Mouse (Mus musculus): ENCODE results near the gene 1110051M20Rik. TPM values are rescaled to one million over a fixed set of nuclear protein-coding genes. Genes with fewer than 3 reads are reported as not detected.

The 1110051M20Rik gene
- total and polyA plus RNA-seq, 3 experiments = 0.05 to 0.76 TPM; not detected in 1

GRCm38 (mm10) chr2:91305926-91306325 is 138.6 kb downstream of the 1110051M20Rik start:
- ATAC-seq (ENCODE audit: extremely low read depth, insufficient number of reproducible peaks, low FRiP score, poor library complexity, severe bottlenecking) (no peak), DNase-seq (ENCODE audit: low spot score) (no peak)
- H3K36me3 ChIP-seq (replicated peaks) = no peaks in the 10 kb centered on the region

GRCm38 (mm10) chr2:91302845-91303244 is 141.7 kb downstream of the 1110051M20Rik start:
- peaks cover 25% of the 10 kb centered on the region for H3K27me3 ChIP-seq (ENCODE audit: insufficient read depth, low read length)
- H3K4me3 ChIP-seq (ENCODE audit: low read depth, low read length) = no peak overlapping the region
- ATAC-seq (ENCODE audit: extremely low read depth, insufficient number of reproducible peaks, low FRiP score, poor library complexity, severe bottlenecking) (no peak), DNase-seq (ENCODE audit: low spot score) (no peak)
- no peaks in the 10 kb centered on the region for H3K9me3 ChIP-seq (replicated peaks)
- no peaks in the 10 kb centered on the region for H3K36me3 ChIP-seq (replicated peaks)
- H3K4me1 ChIP-seq (ENCODE audit: insufficient read depth, low read depth, low read length) = peaks cover 4% of the 10 kb centered on the region; the same call in 1 of the 2 replicates
- no peak for TF ChIP-seq GATA2 (IDR thresholded peaks at IDR 0.05; ENCODE audit: borderline replicate concordance, low read depth, low read length)
- TF ChIP-seq POLR2AphosphoS5 (IDR thresholded peaks at IDR 0.05; ENCODE audit: insufficient replicate concordance, low read depth, low read length) = no peak
- no peak for TF ChIP-seq CTCF (IDR thresholded peaks at IDR 0.05; ENCODE audit: low read depth, low read length)
- no peak for TF ChIP-seq GATA1 (IDR thresholded peaks at IDR 0.05; ENCODE audit: borderline replicate concordance, low read length)
- TF ChIP-seq TAL1 (conservative IDR thresholded peaks at IDR 0.05; ENCODE audit: low read depth, low read length) = no peak

More at GRCm38 (mm10) chr2:91305926-91306325, 138.6 kb downstream of the 1110051M20Rik start:
- Histone ChIP-seq H3K27me3 (ENCODE audit: insufficient read depth, low read length) (peaks cover 26% of the 10 kb centered on the region), H3K4me3 (ENCODE audit: low read depth, low read length) (no peak overlapping the region), H3K4me1 (ENCODE audit: insufficient read depth, low read depth, low read length) (peaks cover 4% of the 10 kb centered on the region; the same call in 1 of the 2 replicates), H3K9me3 (replicated peaks) (no peaks in the 10 kb centered on the region)
- no peak for TF ChIP-seq TAL1 (conservative IDR thresholded peaks at IDR 0.05; ENCODE audit: low read depth, low read length)
- TF ChIP-seq GATA1 (IDR thresholded peaks at IDR 0.05; ENCODE audit: borderline replicate concordance, low read length) = no peak
- TF ChIP-seq GATA2 (IDR thresholded peaks at IDR 0.05; ENCODE audit: borderline replicate concordance, low read depth, low read length) = no peak
- no peak for TF ChIP-seq POLR2AphosphoS5 (IDR thresholded peaks at IDR 0.05; ENCODE audit: insufficient replicate concordance, low read depth, low read length)
- TF ChIP-seq CTCF (IDR thresholded peaks at IDR 0.05; ENCODE audit: low read depth, low read length) = no peak

GRCm38 (mm10) chr2:91301836-91302235 is 142.7 kb downstream of the 1110051M20Rik start:
- no peak for ATAC-seq (ENCODE audit: extremely low read depth, insufficient number of reproducible peaks, low FRiP score, poor library complexity, severe bottlenecking)
- no peak for TF ChIP-seq CTCF (IDR thresholded peaks at IDR 0.05; ENCODE audit: low read depth, low read length)
- no peak for TF ChIP-seq POLR2AphosphoS5 (IDR thresholded peaks at IDR 0.05; ENCODE audit: insufficient replicate concordance, low read depth, low read length)
- no peak for TF ChIP-seq GATA1 (IDR thresholded peaks at IDR 0.05; ENCODE audit: borderline replicate concordance, low read length)
- TF ChIP-seq GATA2 (IDR thresholded peaks at IDR 0.05; ENCODE audit: borderline replicate concordance, low read depth, low read length) = no peak
- no peak for TF ChIP-seq TAL1 (conservative IDR thresholded peaks at IDR 0.05; ENCODE audit: low read depth, low read length)
- no peaks in the 10 kb centered on the region for H3K9me3 ChIP-seq (replicated peaks)

GRCm38 (mm10) chr2:91300784-91301183 is 143.7 kb downstream of the 1110051M20Rik start:
- TF ChIP-seq GATA2 (IDR thresholded peaks at IDR 0.05; ENCODE audit: borderline replicate concordance, low read depth, low read length) (no peak), TAL1 (conservative IDR thresholded peaks at IDR 0.05; ENCODE audit: low read depth, low read length) (no peak), CTCF (IDR thresholded peaks at IDR 0.05; ENCODE audit: low read depth, low read length) (no peak), GATA1 (IDR thresholded peaks at IDR 0.05; ENCODE audit: borderline replicate concordance, low read length) (no peak), POLR2AphosphoS5 (IDR thresholded peaks at IDR 0.05; ENCODE audit: insufficient replicate concordance, low read depth, low read length) (no peak)
- ATAC-seq (ENCODE audit: extremely low read depth, insufficient number of reproducible peaks, low FRiP score, poor library complexity, severe bottlenecking) (no peak), DNase-seq (ENCODE audit: low spot score) (no peak)
- Histone ChIP-seq H3K4me1 (ENCODE audit: insufficient read depth, low read depth, low read length) (peaks cover 4% of the 10 kb centered on the region; the same call in 1 of the 2 replicates), H3K27me3 (ENCODE audit: insufficient read depth, low read length) (peaks cover 20% of the 10 kb centered on the region), H3K4me3 (ENCODE audit: low read depth, low read length) (no peak overlapping the region), H3K36me3 (replicated peaks) (no peaks in the 10 kb centered on the region), H3K9me3 (replicated peaks) (no peaks in the 10 kb centered on the region)

More at GRCm38 (mm10) chr2:91301836-91302235, 142.7 kb downstream of the 1110051M20Rik start:
- no peak overlapping the region for H3K4me3 ChIP-seq (ENCODE audit: low read depth, low read length)
- H3K27me3 ChIP-seq (ENCODE audit: insufficient read depth, low read length) = peaks cover 20% of the 10 kb centered on the region
- H3K36me3 ChIP-seq (replicated peaks) = no peaks in the 10 kb centered on the region
- DNase-seq (ENCODE audit: low spot score) = no peak
- peaks cover 4% of the 10 kb centered on the region; the same call in 1 of the 2 replicates for H3K4me1 ChIP-seq (ENCODE audit: insufficient read depth, low read depth, low read length)

GRCm38 (mm10) chr2:91299156-91299555 is 145.3 kb downstream of the 1110051M20Rik start:
- DNase-seq (ENCODE audit: low spot score) = no peak
- ATAC-seq (ENCODE audit: extremely low read depth, insufficient number of reproducible peaks, low FRiP score, poor library complexity, severe bottlenecking) = no peak
- TF ChIP-seq CTCF (IDR thresholded peaks at IDR 0.05; ENCODE audit: low read depth, low read length) (no peak), POLR2AphosphoS5 (IDR thresholded peaks at IDR 0.05; ENCODE audit: insufficient replicate concordance, low read depth, low read length) (no peak), TAL1 (conservative IDR thresholded peaks at IDR 0.05; ENCODE audit: low read depth, low read length) (no peak), GATA2 (IDR thresholded peaks at IDR 0.05; ENCODE audit: borderline replicate concordance, low read depth, low read length) (no peak), GATA1 (IDR thresholded peaks at IDR 0.05; ENCODE audit: borderline replicate concordance, low read length) (no peak)
- Histone ChIP-seq H3K36me3 (replicated peaks) (no peaks in the 10 kb centered on the region), H3K4me1 (ENCODE audit: insufficient read depth, low read depth, low read length) (peaks cover 4% of the 10 kb centered on the region; the same call in 1 of the 2 replicates), H3K27me3 (ENCODE audit: insufficient read depth, low read length) (peaks cover 12% of the 10 kb centered on the region), H3K4me3 (ENCODE audit: low read depth, low read length) (no peak overlapping the region), H3K9me3 (replicated peaks) (no peaks in the 10 kb centered on the region)

GRCm38 (mm10) chr2:91295895-91296294 is 148.6 kb downstream of the 1110051M20Rik start:
- TF ChIP-seq TAL1 (conservative IDR thresholded peaks at IDR 0.05; ENCODE audit: low read depth, low read length) = no peak
- TF ChIP-seq GATA2 (IDR thresholded peaks at IDR 0.05; ENCODE audit: borderline replicate concordance, low read depth, low read length) = no peak
- no peak for TF ChIP-seq GATA1 (IDR thresholded peaks at IDR 0.05; ENCODE audit: borderline replicate concordance, low read length)
- no peak for TF ChIP-seq CTCF (IDR thresholded peaks at IDR 0.05; ENCODE audit: low read depth, low read length)
- no peak for TF ChIP-seq POLR2AphosphoS5 (IDR thresholded peaks at IDR 0.05; ENCODE audit: insufficient replicate concordance, low read depth, low read length)
- H3K4me1 ChIP-seq (ENCODE audit: insufficient read depth, low read depth, low read length) = peaks cover 6% of the 10 kb centered on the region; the same call in 1 of the 2 replicates
- no peak for ATAC-seq (ENCODE audit: extremely low read depth, insufficient number of reproducible peaks, low FRiP score, poor library complexity, severe bottlenecking)

More at GRCm38 (mm10) chr2:91295895-91296294, 148.6 kb downstream of the 1110051M20Rik start:
- Histone ChIP-seq H3K27me3 (ENCODE audit: insufficient read depth, low read length) (peaks cover 24% of the 10 kb centered on the region), H3K4me3 (ENCODE audit: low read depth, low read length) (no peak overlapping the region), H3K9me3 (replicated peaks) (no peaks in the 10 kb centered on the region), H3K36me3 (replicated peaks) (no peaks in the 10 kb centered on the region)
- no peak for DNase-seq (ENCODE audit: low spot score)
